11 mouse cellular contexts compared by ENCODE assay signal in genomic region chr10:112926271-112926670, GRCm38 (mm10). TPM values are rescaled to one million over a fixed set of nuclear protein-coding genes. Genes with fewer than 3 reads are reported as not detected.
DNase-seq lines count a peak whose midpoint lies in the region; ATAC-seq and TF ChIP-seq lines count a peak whose summit lies in the region.
"Had no signal": no experiment of that assay in that cellular context is flagged by ENCODE, and none has a peak within 500 bp of the region (broad histone marks: within the 10 kb centered on the region; RNA-seq: fewer than 3 reads in every experiment).

No protein-coding gene starts in this region.

- TF ChIP-seq EP300 in lung, postnatal 0 days (IDR thresholded peaks at IDR 0.05): no peak

- peaks cover 24% of the 10 kb centered on the region; the same call in 1 of the 2 replicates for H3K4me1 ChIP-seq in lung, postnatal 0 days (ENCODE audit: insufficient read depth, low read depth, low read length)
- H3K4me1 ChIP-seq in liver, embryonic 13.5 days (replicated peaks): peaks cover 25% of the 10 kb centered on the region
- peaks cover 23% of the 10 kb centered on the region for H3K4me1 ChIP-seq in stomach, embryonic 16.5 days (ENCODE audit: control insufficient read depth, insufficient read depth, low read length)

- H3K27me3 ChIP-seq in lung, postnatal 0 days (replicated peaks; ENCODE audit: insufficient read depth, low read length): no peaks in the 10 kb centered on the region
- no peaks in the 10 kb centered on the region for H3K27me3 ChIP-seq in liver, embryonic 13.5 days
- no peaks in the 10 kb centered on the region for H3K27me3 ChIP-seq in stomach, embryonic 16.5 days (ENCODE audit: control insufficient read depth, insufficient read depth, low read length)

- H3K27ac ChIP-seq in gastrocnemius, adult 2 months: no peak overlapping the region
- H3K27ac ChIP-seq in lung, postnatal 0 days (ENCODE audit: low read length): no peak overlapping the region
- no peak overlapping the region for H3K27ac ChIP-seq in liver, embryonic 13.5 days
- H3K27ac ChIP-seq in stomach, embryonic 16.5 days (ENCODE audit: low read length): no peak overlapping the region

- no peak for DNase-seq in gastrocnemius, adult 2 months
- no peak for DNase-seq in gastrocnemius, postnatal 4 days (ENCODE audit: low spot score in 2 of 2)
- no peak for DNase-seq in lung, postnatal 0 days (ENCODE audit: low spot score)
- no peak for DNase-seq in lung, postnatal 25 days (ENCODE audit: low spot score)
- no peak for DNase-seq in liver, embryonic 13.5 days
- no peak for DNase-seq in cerebellum, adult 9-11 months
- no peak for DNase-seq in frontal cortex, postnatal 14 days (ENCODE audit: low spot score in 2 of 2)
- DNase-seq: kidney, postnatal 14 days; lung, postnatal 36 days; right cerebral cortex, adult 18-20 months had no signal

- no peak overlapping the region; the same call in 1 of the 2 replicates for H3K9ac ChIP-seq in lung, postnatal 0 days (replicated peaks; ENCODE audit: low read depth)
- 0 out of 2 replicates have a peak overlapping the region, but pooled peaks have one; percentile 9 for H3K9ac ChIP-seq in liver, embryonic 13.5 days
- no peak overlapping the region for H3K9ac ChIP-seq in stomach, embryonic 16.5 days (ENCODE audit: low read length)

- H3K36me3 ChIP-seq in lung, postnatal 0 days (ENCODE audit: insufficient read depth, low read length): no peaks in the 10 kb centered on the region
- H3K36me3 ChIP-seq in liver, embryonic 13.5 days: peaks cover 24% of the 10 kb centered on the region
- peaks cover 25% of the 10 kb centered on the region for H3K36me3 ChIP-seq in stomach, embryonic 16.5 days (ENCODE audit: control insufficient read depth, insufficient read depth, low read length)

- no peak for TF ChIP-seq CTCF in gastrocnemius, adult 2 months (IDR thresholded peaks at IDR 0.05)
- no peak for TF ChIP-seq CTCF in lung, postnatal 0 days (IDR thresholded peaks at IDR 0.05)

- H3K4me3 ChIP-seq in gastrocnemius, adult 2 months: peak overlapping the region; percentile 82
- no peak overlapping the region for H3K4me3 ChIP-seq in lung, postnatal 0 days (ENCODE audit: low read depth, low read length)
- no peak overlapping the region for H3K4me3 ChIP-seq in liver, embryonic 13.5 days (replicated peaks)
- H3K4me3 ChIP-seq in stomach, embryonic 16.5 days (replicated peaks; ENCODE audit: low read length): 0 out of 2 replicates have a peak overlapping the region, but pooled peaks have one; percentile 2

- peak overlapping the region; percentile 27 for H3K4me2 ChIP-seq in lung, postnatal 0 days (replicated peaks; ENCODE audit: low read depth, low read length)
- H3K4me2 ChIP-seq in liver, embryonic 13.5 days: peak overlapping the region; percentile 87
- H3K4me2 ChIP-seq in stomach, embryonic 16.5 days (ENCODE audit: low read depth, low read length): peak overlapping the region; percentile 31

- WGBS in lung, postnatal 0 days: 78% methylated on average over 2 of the region's 2 CpGs
- 80% methylated on average over 2 of the region's 2 CpGs for WGBS in liver, embryonic 13.5 days (ENCODE audit: insufficient replicate concordance)
- WGBS in stomach, embryonic 16.5 days: 81% methylated on average over 2 of the region's 2 CpGs

- no peaks in the 10 kb centered on the region for H3K9me3 ChIP-seq in lung, postnatal 0 days (ENCODE audit: low read length)
- no peaks in the 10 kb centered on the region for H3K9me3 ChIP-seq in liver, embryonic 13.5 days (replicated peaks)
- H3K9me3 ChIP-seq in stomach, embryonic 16.5 days (replicated peaks; ENCODE audit: control insufficient read depth, low read length): 0 out of 2 replicates have a peak, but pooled peaks cover 2% of the 10 kb centered on the region

- ATAC-seq in lung, postnatal 0 days: no peak
- ATAC-seq in liver, embryonic 13.5 days (ENCODE audit: low read depth): no peak
- ATAC-seq in stomach, embryonic 16.5 days (ENCODE audit: insufficient read depth, low FRiP score): no peak

- intact Hi-C loops in gastrocnemius, adult 2 months (cut with DNase I): no loop called here

RNA-seq across cellular contexts. Expression of gene Atxn7l3b, which starts 2.5 kb away (rescaled TPM):
- 10 to 100 TPM; 13.0 to 16.3 TPM for total RNA-seq in gastrocnemius, adult 2 months (2021)
- total RNA-seq in gastrocnemius, postnatal 4 days (2021): 10 to 100 TPM; 87.3 to 88.2 TPM
- polyA plus RNA-seq in lung, postnatal 0 days (2015; fragmentation: Nextera tagmentation; extraction: Ambion mirVana): 171 and 191 TPM in 2 replicates
- polyA plus RNA-seq in liver, embryonic 13.5 days (2015; fragmentation: Nextera tagmentation; extraction: Ambion mirVana): 65.8 and 69.7 TPM in 2 replicates
- 159 and 168 TPM in 2 replicates for polyA plus RNA-seq in stomach, embryonic 16.5 days (2015; fragmentation: Nextera tagmentation; extraction: Ambion mirVana)

Comparison
In these comparisons a context has a peak if more than half of its experiments do, and no peak if none do; other contexts are left out.
1. H3K4me3 ChIP-seq: peak in gastrocnemius, adult 2 months (single experiment) and stomach, embryonic 16.5 days (single experiment); none in lung, postnatal 0 days (single experiment) and liver, embryonic 13.5 days (single experiment).
2. H3K4me2 ChIP-seq: peak in every context shown above with its lines; median percentile 87 in liver, embryonic 13.5 days; 31 in stomach, embryonic 16.5 days; 27 in lung, postnatal 0 days.